Mouse (Mus musculus) embryonic facial prominence, embryonic 14.5 days (tissue): ENCODE results near the gene Pbxip1. TPM values are rescaled to one million over a fixed set of nuclear protein-coding genes. Genes with fewer than 3 reads are reported as not detected.

Experiments used
- ATAC-seq: fragments of 200-750 bp; cut with Nextera tagmentation; 2 replicates; pipeline ENCODE4 v1.8.0; 2017; ENCODE audit warnings: low read depth, moderate number of reproducible peaks, moderate TSS enrichment
- DNase-seq: peaks from one replicate; pipeline ENCODE4 v3.0.0-alpha.2; 2015; ENCODE audit warnings: low spot score
- H3K27ac ChIP-seq: fragments of 300-500 bp; sonication (generic); replicated peaks from 2 replicates; pipeline ENCODE4 v1.5.1; 2014; ENCODE audit warnings: low read depth, mild to moderate bottlenecking, low read length, moderate library complexity
- H3K27me3 ChIP-seq: fragments of 300-500 bp; sonication (generic); replicated peaks from 2 replicates; pipeline ENCODE4 v1.6.1; 2014; ENCODE audit warnings: low read length; ENCODE audit not compliant: control insufficient read depth, insufficient read depth
- H3K36me3 ChIP-seq: fragments of 300-500 bp; sonication (generic); 2 replicates; pipeline ENCODE4 v1.6.1; 2014; ENCODE audit warnings: low read length, mixed read lengths; ENCODE audit not compliant: control insufficient read depth, insufficient read depth
- H3K4me1 ChIP-seq: fragments of 300-500 bp; sonication (generic); 2 replicates; pipeline ENCODE4 v1.6.1; 2014; ENCODE audit warnings: antibody characterized with exemption, low read length; ENCODE audit not compliant: control insufficient read depth, insufficient read depth
- H3K4me2 ChIP-seq: fragments of 300-500 bp; sonication (generic); 2 replicates; pipeline ENCODE4 v1.6.1; 2014; ENCODE audit warnings: low read depth, mild to moderate bottlenecking, low read length, moderate library complexity, mixed read lengths
- H3K4me3 ChIP-seq: fragments of 300-500 bp; sonication (generic); 2 replicates; pipeline ENCODE4 v1.5.1; 2014; ENCODE audit warnings: low read depth, mild to moderate bottlenecking, low read length
- H3K9ac ChIP-seq: fragments of 300-500 bp; sonication (generic); 2 replicates; pipeline ENCODE4 v1.6.1; 2014; ENCODE audit warnings: low read depth, mild to moderate bottlenecking, low read length, moderate library complexity, mixed read lengths
- H3K9me3 ChIP-seq: fragments of 300-500 bp; sonication (generic); 2 replicates; pipeline ENCODE4 v1.6.1; 2016; ENCODE audit warnings: low read length; ENCODE audit not compliant: control insufficient read depth
- WGBS: fragments of 180-500 bp; shearing (Covaris S2); extraction: QIAGEN DNeasy Blood & Tissue Kit; methylation state at CpG from one replicate; pipeline ENCODE4 v1.1.7; 2014; 5-methylcytosine and 5-hydroxymethylcytosine counted together
- polyA plus RNA-seq: library from polyadenylated mRNA; unstranded; fragments of >200 nt; fragmentation: Nextera tagmentation; extraction: Ambion mirVana; gene quantifications from 2 replicates; pipeline ENCODE4 v1.2.1, GENCODE M21; 2014

Pbxip1 gene
- polyA plus RNA-seq, 1 experiment from 2014 or later = 24.1 TPM

- Histone ChIP-seq H3K4me3 (peak overlapping the region; percentile 49), H3K9me3 (no peaks in the 10 kb centered on the region), H3K9ac (peak overlapping the region; percentile 66), H3K27me3 (peaks cover 14% of the 10 kb centered on the region), H3K4me2 (peak overlapping the region; percentile 91), H3K27ac (peak overlapping the region; percentile 66), H3K36me3 (no peaks in the 10 kb centered on the region), H3K4me1 (peaks cover 36% of the 10 kb centered on the region)
- under 1% methylated on average over 13 of the region's 24 CpGs for WGBS
- ATAC-seq (no peak), DNase-seq (no peak)
Measured at GRCm38 (mm10) chr3:89392871-89393311, 43.6 kb upstream of the Pbxip1 start.

GRCm38 (mm10) chr3:89393605-89394004 is 42.9 kb upstream of the Pbxip1 start:
- peaks cover 36% of the 10 kb centered on the region for H3K4me1 ChIP-seq
- H3K27ac ChIP-seq = peak overlapping the region; percentile 78
- DNase-seq (peak; percentile 98), ATAC-seq (peak; percentile 94)
- H3K9ac ChIP-seq = peak overlapping the region; percentile 64
- H3K4me3 ChIP-seq = peak overlapping the region; percentile 49
- peak overlapping the region; percentile 91 for H3K4me2 ChIP-seq
- peaks cover 14% of the 10 kb centered on the region for H3K27me3 ChIP-seq
- WGBS = under 1% methylated on average over 15 of the region's 15 CpGs
- no peaks in the 10 kb centered on the region for H3K9me3 ChIP-seq
- H3K36me3 ChIP-seq = no peaks in the 10 kb centered on the region

GRCm38 (mm10) chr3:89394006-89394893 is 42.3 kb upstream of the Pbxip1 start, which contains the start of gene Zbtb7b:
Gene Zbtb7b (minus strand): TSS chr3:89394776.
- H3K36me3 ChIP-seq = no peaks in the 10 kb centered on the region
- peak within 1 kb of the TSS; percentile 49 for H3K4me3 ChIP-seq
- peak; percentile 81 for DNase-seq
- peak within 1 kb of the TSS; percentile 91 for H3K4me2 ChIP-seq
- peak within 1 kb of the TSS; percentile 78 for H3K27ac ChIP-seq
- peaks cover 14% of the 10 kb centered on the region for H3K27me3 ChIP-seq
- WGBS = under 1% methylated on average over 32 of the region's 42 CpGs
- peak within 1 kb of the TSS; percentile 67 for H3K9ac ChIP-seq
- ATAC-seq = peak; percentile 37
- H3K4me1 ChIP-seq = peaks cover 36% of the 10 kb centered on the region
- no peaks in the 10 kb centered on the region for H3K9me3 ChIP-seq

- Histone ChIP-seq H3K9me3 (no peaks in the 10 kb centered on the region), H3K4me2 (peak overlapping the region; percentile 91), H3K27ac (peak overlapping the region; percentile 78), H3K4me1 (peaks cover 36% of the 10 kb centered on the region), H3K36me3 (no peaks in the 10 kb centered on the region), H3K9ac (peak overlapping the region; percentile 64), H3K27me3 (peaks cover 14% of the 10 kb centered on the region), H3K4me3 (peak overlapping the region; percentile 49)
- 0% methylated on average over 10 of the region's 12 CpGs for WGBS
- ATAC-seq (peak; percentile 13; the same call in 1 of the 2 replicates), DNase-seq (peak; percentile 92)
Measured at GRCm38 (mm10) chr3:89394894-89395256, 41.6 kb upstream of the Pbxip1 start.

- Histone ChIP-seq H3K4me3 (peak overlapping the region; percentile 49), H3K27ac (peak overlapping the region; percentile 78), H3K27me3 (peaks cover 14% of the 10 kb centered on the region), H3K4me1 (peaks cover 36% of the 10 kb centered on the region), H3K9ac (peak overlapping the region; percentile 67; the same call in 1 of the 2 replicates), H3K9me3 (no peaks in the 10 kb centered on the region), H3K36me3 (no peaks in the 10 kb centered on the region), H3K4me2 (peak overlapping the region; percentile 91)
- WGBS = 4% methylated on average over 10 of the region's 10 CpGs
- DNase-seq (no peak), ATAC-seq (no peak)
Measured at GRCm38 (mm10) chr3:89395419-89395805, 41.1 kb upstream of the Pbxip1 start.

- WGBS = under 1% methylated on average over 28 of the region's 44 CpGs
- Histone ChIP-seq H3K27ac (peak overlapping the region; percentile 65), H3K4me1 (peaks cover 33% of the 10 kb centered on the region), H3K4me3 (peak overlapping the region; percentile 49), H3K9ac (peak overlapping the region; percentile 67), H3K9me3 (no peaks in the 10 kb centered on the region), H3K27me3 (peaks cover 14% of the 10 kb centered on the region), H3K4me2 (peak overlapping the region; percentile 91), H3K36me3 (0 out of 2 replicates have a peak, but pooled peaks cover 2% of the 10 kb centered on the region)
- DNase-seq (peak; percentile 92), ATAC-seq (0 out of 2 replicates have a peak, but pooled peaks have one; percentile 14)
Measured at GRCm38 (mm10) chr3:89395806-89396653, 40.5 kb upstream of the Pbxip1 start.

- Histone ChIP-seq H3K9me3 (no peaks in the 10 kb centered on the region), H3K27ac (0 out of 2 replicates have a peak overlapping the region, but pooled peaks have one; percentile 65), H3K4me1 (peaks cover 27% of the 10 kb centered on the region), H3K36me3 (0 out of 2 replicates have a peak, but pooled peaks cover 4% of the 10 kb centered on the region), H3K27me3 (peaks cover 14% of the 10 kb centered on the region), H3K4me3 (peak overlapping the region; percentile 49), H3K4me2 (peak overlapping the region; percentile 91), H3K9ac (peak overlapping the region; percentile 67)
- ATAC-seq = no peak
- no peak for DNase-seq
- WGBS = 3% methylated on average over 4 of the region's 4 CpGs
Measured at GRCm38 (mm10) chr3:89396654-89397005, 39.9 kb upstream of the Pbxip1 start.

GRCm38 (mm10) chr3:89401329-89401728 is 35.2 kb upstream of the Pbxip1 start:
- H3K9ac ChIP-seq = no peak overlapping the region
- WGBS = 92% methylated on average over 7 of the region's 7 CpGs
- no peak overlapping the region for H3K27ac ChIP-seq
- no peaks in the 10 kb centered on the region for H3K9me3 ChIP-seq
- ATAC-seq (no peak), DNase-seq (no peak)
- H3K36me3 ChIP-seq = peaks cover 31% of the 10 kb centered on the region
- no peak overlapping the region for H3K4me3 ChIP-seq
- no peak overlapping the region for H3K4me2 ChIP-seq
- H3K4me1 ChIP-seq = no peaks in the 10 kb centered on the region
- no peaks in the 10 kb centered on the region for H3K27me3 ChIP-seq
